Mouse (Mus musculus) intestine, embryonic 16.5 days (tissue): ENCODE results near the gene Ccdc172. TPM values are rescaled to one million over a fixed set of nuclear protein-coding genes. Genes with fewer than 3 reads are reported as not detected.

ENCODE experiments used
- ATAC-seq: fragments of 200-750 bp; cut with Nextera tagmentation; 2 replicates; pipeline ENCODE4 v1.8.0; 2017; ENCODE audit warnings: moderate TSS enrichment, moderate library complexity
- H3K27ac ChIP-seq: fragments of 300-500 bp; sonication (generic); 2 replicates; pipeline ENCODE4 v1.5.1; 2014; ENCODE audit warnings: mild to moderate bottlenecking, low read length
- H3K27me3 ChIP-seq: fragments of 300-500 bp; sonication (generic); replicated peaks from 2 replicates; pipeline ENCODE4 v1.6.1; 2014; ENCODE audit warnings: low read length, control low read depth, mixed read lengths; ENCODE audit not compliant: control insufficient read depth, insufficient read depth
- H3K36me3 ChIP-seq: fragments of 300-500 bp; sonication (generic); 2 replicates; pipeline ENCODE4 v1.6.1; 2014; ENCODE audit warnings: low read length, control low read depth; ENCODE audit not compliant: control insufficient read depth, insufficient read depth
- H3K4me1 ChIP-seq: fragments of 300-500 bp; sonication (generic); 2 replicates; pipeline ENCODE4 v1.6.1; 2014; ENCODE audit warnings: low read length, control low read depth, mixed read lengths; ENCODE audit not compliant: control insufficient read depth, insufficient read depth
- H3K4me2 ChIP-seq: fragments of 300-500 bp; sonication (generic); 2 replicates; pipeline ENCODE4 v1.6.1; 2014; ENCODE audit warnings: low read depth, low read length, control low read depth
- H3K4me3 ChIP-seq: fragments of 300-500 bp; sonication (generic); 2 replicates; pipeline ENCODE4 v1.5.1; 2014; ENCODE audit warnings: mild to moderate bottlenecking, low read length
- H3K9ac ChIP-seq: fragments of 300-500 bp; sonication (generic); 2 replicates; pipeline ENCODE4 v1.6.1; 2014; ENCODE audit warnings: low read depth, low read length
- H3K9me3 ChIP-seq: fragments of 300-500 bp; sonication (generic); 2 replicates; pipeline ENCODE4 v1.6.1; 2016; ENCODE audit warnings: low read length, control low read depth; ENCODE audit not compliant: control insufficient read depth
- WGBS: fragments of 180-500 bp; shearing (Covaris S2); extraction: QIAGEN DNeasy Blood & Tissue Kit; methylation state at CpG from one replicate; pipeline ENCODE4 v1.1.7; 2014; 5-methylcytosine and 5-hydroxymethylcytosine counted together
- polyA plus RNA-seq: library from polyadenylated mRNA; unstranded; fragments of >200 nt; fragmentation: Nextera tagmentation; extraction: Ambion mirVana; gene quantifications from 2 replicates; pipeline ENCODE4 v1.2.1, GENCODE M21; 2015

The Ccdc172 gene
- polyA plus RNA-seq, 1 experiment from 2014 or later = not detected

DNA sequence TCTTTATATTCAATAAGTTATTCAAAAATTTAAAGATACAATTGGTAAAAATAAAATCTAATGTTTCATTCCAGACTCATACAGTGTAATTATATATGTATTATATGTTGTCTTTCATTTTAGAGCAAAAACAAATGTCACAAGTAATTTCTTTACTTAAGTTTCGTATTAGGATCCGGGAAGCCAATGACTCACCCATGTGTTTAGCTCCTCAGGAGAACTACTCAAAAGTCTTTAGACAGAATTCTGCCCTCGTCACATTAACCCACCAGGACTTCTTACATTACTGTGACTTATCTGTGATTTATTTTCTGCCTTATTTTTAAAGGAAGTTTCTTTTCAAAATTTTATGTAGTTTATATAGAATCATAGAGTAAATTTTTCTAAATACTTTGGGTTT, 39.1 kb downstream of the Ccdc172 start:
- no peaks in the 10 kb centered on the region for H3K36me3 ChIP-seq
- WGBS = 82% methylated on average over 3 of the region's 3 CpGs
- H3K4me3 ChIP-seq = no peak overlapping the region
- H3K9me3 ChIP-seq = no peaks in the 10 kb centered on the region
- ATAC-seq = no peak
- no peaks in the 10 kb centered on the region for H3K27me3 ChIP-seq
- no peaks in the 10 kb centered on the region for H3K4me1 ChIP-seq
- no peak overlapping the region for H3K4me2 ChIP-seq
- no peak overlapping the region for H3K9ac ChIP-seq
- no peak overlapping the region for H3K27ac ChIP-seq

GRCm38 (mm10) chr19:58554974-58555373, 43.2 kb downstream of the Ccdc172 start:
- no peaks in the 10 kb centered on the region for H3K36me3 ChIP-seq
- WGBS = 45% methylated on average over 2 of the region's 2 CpGs

GRCm38 (mm10) chr19:58558352-58558751, 46.6 kb downstream of the Ccdc172 start:
- no peak overlapping the region for H3K4me2 ChIP-seq
- no peaks in the 10 kb centered on the region for H3K27me3 ChIP-seq
- no peaks in the 10 kb centered on the region for H3K36me3 ChIP-seq
- no peak for ATAC-seq
- WGBS = 50% methylated on average over 5 of the region's 5 CpGs
- H3K4me1 ChIP-seq = no peaks in the 10 kb centered on the region
- H3K27ac ChIP-seq = no peak overlapping the region
- no peak overlapping the region for H3K4me3 ChIP-seq
- no peaks in the 10 kb centered on the region for H3K9me3 ChIP-seq
- no peak overlapping the region for H3K9ac ChIP-seq

More at GRCm38 (mm10) chr19:58554974-58555373, 43.2 kb downstream of the Ccdc172 start:
- Histone ChIP-seq H3K4me3 (no peak overlapping the region), H3K27ac (no peak overlapping the region), H3K4me1 (no peaks in the 10 kb centered on the region), H3K27me3 (no peaks in the 10 kb centered on the region), H3K4me2 (no peak overlapping the region), H3K9ac (no peak overlapping the region), H3K9me3 (no peaks in the 10 kb centered on the region)
- no peak for ATAC-seq

DNA sequence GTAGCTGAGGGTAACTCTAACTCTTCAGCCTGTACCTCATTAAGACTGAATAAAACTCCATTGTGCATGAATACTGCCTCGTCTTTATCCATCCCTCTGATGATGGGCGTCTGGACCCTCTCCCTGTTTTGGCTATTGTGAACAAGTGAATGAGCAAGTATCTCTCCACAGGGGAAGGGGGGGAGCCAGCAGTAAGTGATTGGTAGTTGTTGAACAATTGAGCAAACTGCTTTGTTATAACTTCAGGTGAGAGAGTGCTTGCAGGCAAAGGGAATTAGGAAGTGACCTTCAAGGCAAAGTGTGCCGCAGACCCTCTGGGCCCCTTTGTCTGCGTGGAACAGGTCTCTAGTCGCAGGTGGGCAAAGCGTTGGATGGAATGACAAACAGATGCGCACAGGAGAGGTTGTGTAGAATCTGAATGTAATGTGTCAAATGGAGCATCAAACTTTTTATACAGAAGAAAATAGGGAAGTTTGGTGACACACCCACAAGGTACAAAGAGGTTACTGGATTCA, 50.6 kb downstream of the Ccdc172 start:
- no peak overlapping the region for H3K9ac ChIP-seq
- H3K9me3 ChIP-seq = no peaks in the 10 kb centered on the region
- H3K4me1 ChIP-seq = no peaks in the 10 kb centered on the region
- no peak overlapping the region for H3K27ac ChIP-seq
- ATAC-seq = no peak
- 93% methylated on average over 7 of the region's 7 CpGs for WGBS
- H3K4me2 ChIP-seq = no peak overlapping the region
- H3K4me3 ChIP-seq = no peak overlapping the region
- no peaks in the 10 kb centered on the region for H3K27me3 ChIP-seq
- no peaks in the 10 kb centered on the region for H3K36me3 ChIP-seq

- Histone ChIP-seq H3K27ac (no peak overlapping the region), H3K9ac (no peak overlapping the region), H3K4me1 (no peaks in the 10 kb centered on the region), H3K36me3 (no peaks in the 10 kb centered on the region), H3K4me3 (no peak overlapping the region), H3K27me3 (no peaks in the 10 kb centered on the region), H3K9me3 (no peaks in the 10 kb centered on the region), H3K4me2 (no peak overlapping the region)
- 92% methylated on average over 2 of the region's 2 CpGs for WGBS
- ATAC-seq = no peak
Observed at GRCm38 (mm10) chr19:58571566-58571965, 59.8 kb downstream of the Ccdc172 start.

GRCm38 (mm10) chr19:58572429-58573071, 60.8 kb downstream of the Ccdc172 start:
- Histone ChIP-seq H3K27ac (no peak overlapping the region), H3K36me3 (no peaks in the 10 kb centered on the region), H3K4me2 (no peak overlapping the region), H3K4me3 (no peak overlapping the region), H3K9me3 (no peaks in the 10 kb centered on the region), H3K4me1 (no peaks in the 10 kb centered on the region), H3K27me3 (no peaks in the 10 kb centered on the region), H3K9ac (no peak overlapping the region)
- 43% methylated on average over 11 of the region's 11 CpGs for WGBS
- ATAC-seq = no peak

DNA sequence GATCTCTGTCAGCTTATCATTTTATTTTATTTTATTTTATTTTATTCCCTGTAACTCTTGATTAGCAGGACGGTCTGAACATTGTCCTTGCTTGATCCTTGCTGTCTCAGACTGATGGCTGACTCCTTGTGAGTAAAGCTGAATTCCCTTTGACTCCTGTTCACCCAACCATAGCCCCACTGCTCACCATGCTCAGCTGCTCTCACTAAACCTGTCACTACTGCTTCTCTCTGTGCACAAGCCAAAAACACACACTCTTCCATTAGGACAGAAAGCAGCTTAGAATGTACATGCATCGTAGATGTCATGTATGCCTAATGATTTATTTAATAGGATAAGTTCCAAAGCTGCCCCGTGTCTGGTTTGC, 61.3 kb downstream of the Ccdc172 start:
- ATAC-seq = no peak
- Histone ChIP-seq H3K9me3 (no peaks in the 10 kb centered on the region), H3K4me3 (no peak overlapping the region), H3K27ac (no peak overlapping the region), H3K27me3 (no peaks in the 10 kb centered on the region), H3K4me1 (no peaks in the 10 kb centered on the region), H3K4me2 (no peak overlapping the region), H3K9ac (no peak overlapping the region), H3K36me3 (no peaks in the 10 kb centered on the region)
- WGBS = 65% methylated on average over 3 of the region's 3 CpGs

DNA sequence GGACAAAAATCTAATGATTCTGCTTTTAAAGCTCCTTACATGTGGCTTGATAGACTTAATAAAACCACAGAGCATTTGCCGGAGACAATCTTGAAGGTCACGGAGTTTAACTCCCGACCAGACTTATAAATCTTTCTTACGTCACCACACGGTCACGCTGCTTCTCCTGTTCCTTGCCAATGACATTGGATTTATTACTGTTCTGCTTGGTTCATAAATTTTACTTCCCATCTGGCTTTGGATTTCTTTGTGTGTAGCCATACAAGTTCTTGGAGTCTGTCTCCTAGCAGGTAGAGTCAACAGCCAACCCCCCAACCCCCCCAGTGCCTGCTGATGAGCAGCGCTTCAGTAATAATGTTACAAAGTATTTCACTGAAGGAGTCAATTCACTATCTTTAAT, 70.2 kb downstream of the Ccdc172 start:
- no peaks in the 10 kb centered on the region for H3K9me3 ChIP-seq
- H3K4me1 ChIP-seq = no peaks in the 10 kb centered on the region
- no peak for ATAC-seq
- no peaks in the 10 kb centered on the region for H3K36me3 ChIP-seq
- H3K9ac ChIP-seq = no peak overlapping the region
- no peak overlapping the region for H3K27ac ChIP-seq
- H3K27me3 ChIP-seq = no peaks in the 10 kb centered on the region
- WGBS = 37% methylated on average over 7 of the region's 7 CpGs
- no peak overlapping the region for H3K4me2 ChIP-seq
- no peak overlapping the region for H3K4me3 ChIP-seq

DNA sequence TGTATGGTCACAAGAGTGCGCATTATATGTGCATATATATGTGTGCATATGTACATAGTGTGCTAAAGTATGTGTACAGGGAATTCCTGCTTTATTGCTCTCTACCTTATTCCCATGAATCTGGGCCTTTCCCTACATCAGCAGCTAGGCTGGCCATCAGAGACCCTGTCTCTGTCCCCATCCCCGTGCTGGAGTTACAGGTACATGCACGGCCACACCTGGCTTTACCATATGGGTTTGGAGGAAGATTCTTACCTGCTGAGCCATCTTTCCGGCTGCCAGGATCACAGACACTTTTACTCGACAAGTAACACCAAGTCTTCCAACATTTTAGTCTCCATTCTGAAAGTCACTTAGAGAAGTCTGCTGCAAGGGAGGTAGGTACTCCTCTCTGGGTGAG, 71.2 kb downstream of the Ccdc172 start:
- no peak for ATAC-seq
- H3K4me1 ChIP-seq = no peaks in the 10 kb centered on the region
- no peak overlapping the region for H3K4me3 ChIP-seq
- no peaks in the 10 kb centered on the region for H3K9me3 ChIP-seq
- H3K36me3 ChIP-seq = no peaks in the 10 kb centered on the region
- 90% methylated on average over 5 of the region's 5 CpGs for WGBS
- H3K9ac ChIP-seq = no peak overlapping the region
- no peak overlapping the region for H3K27ac ChIP-seq
- no peaks in the 10 kb centered on the region for H3K27me3 ChIP-seq
- H3K4me2 ChIP-seq = no peak overlapping the region

- Histone ChIP-seq H3K9me3 (no peaks in the 10 kb centered on the region), H3K9ac (no peak overlapping the region)
Observed at GRCm38 (mm10) chr19:58586046-58586445, 74.3 kb downstream of the Ccdc172 start.

More at GRCm38 (mm10) chr19:58586046-58586445, 74.3 kb downstream of the Ccdc172 start:
- Histone ChIP-seq H3K27ac (no peak overlapping the region), H3K4me2 (no peak overlapping the region), H3K36me3 (no peaks in the 10 kb centered on the region), H3K4me3 (no peak overlapping the region), H3K4me1 (no peaks in the 10 kb centered on the region), H3K27me3 (no peaks in the 10 kb centered on the region)
- ATAC-seq = no peak
- WGBS = 73% methylated on average over 2 of the region's 2 CpGs
